Mouse (Mus musculus): ENCODE data around the gene AC134908.4. TPM values are rescaled to one million over a fixed set of nuclear protein-coding genes. Genes with fewer than 3 reads are reported as not detected.
A peak's percentile ranks its signal among the peaks of the same experiment; 100 is the strongest.

Gene AC134908.4
- polyA plus RNA-seq, 1 experiment from 2014 or later: 0.46 TPM

DNA sequence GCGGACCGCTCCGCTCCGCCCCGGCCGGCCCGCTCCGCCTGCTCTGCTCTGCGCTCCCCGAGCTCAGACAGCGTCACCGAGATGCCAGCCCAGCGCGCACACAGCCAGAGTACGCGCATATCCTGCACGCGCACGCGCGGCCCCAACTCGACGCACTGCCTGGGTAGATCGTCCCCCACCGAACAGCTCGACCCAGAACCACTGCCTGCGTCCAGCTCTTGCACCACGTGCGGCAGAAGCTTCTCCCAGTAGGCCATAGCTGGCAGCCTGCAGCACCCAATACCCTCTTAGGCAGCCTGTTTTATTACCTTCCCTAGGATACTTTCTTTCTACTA, 41.6 kb upstream of the AC134908.4 start, which contains the start of gene Rhbdl1:
Gene Rhbdl1, minus strand, starts transcription at position 220 of the 335 bp plus-strand sequence.
- H3K4me1 ChIP-seq (replicated peaks): peaks cover 73% of the 10 kb centered on the region
- no peaks in the 10 kb centered on the region for H3K9me3 ChIP-seq (replicated peaks)
- DNase-seq: no peak
- H3K27ac ChIP-seq: peak within 1 kb of the TSS; percentile 47
- WGBS (ENCODE audit: insufficient replicate concordance): 10% methylated on average over 28 of the region's 29 CpGs
- no peaks in the 10 kb centered on the region for H3K27me3 ChIP-seq
- H3K4me3 ChIP-seq (replicated peaks): peak within 1 kb of the TSS; percentile 43
- peak within 1 kb of the TSS; percentile 61 for H3K9ac ChIP-seq
- peaks cover 62% of the 10 kb centered on the region for H3K36me3 ChIP-seq
- H3K4me2 ChIP-seq: peak within 1 kb of the TSS; percentile 73
- no peak for ATAC-seq (ENCODE audit: low read depth)

DNA sequence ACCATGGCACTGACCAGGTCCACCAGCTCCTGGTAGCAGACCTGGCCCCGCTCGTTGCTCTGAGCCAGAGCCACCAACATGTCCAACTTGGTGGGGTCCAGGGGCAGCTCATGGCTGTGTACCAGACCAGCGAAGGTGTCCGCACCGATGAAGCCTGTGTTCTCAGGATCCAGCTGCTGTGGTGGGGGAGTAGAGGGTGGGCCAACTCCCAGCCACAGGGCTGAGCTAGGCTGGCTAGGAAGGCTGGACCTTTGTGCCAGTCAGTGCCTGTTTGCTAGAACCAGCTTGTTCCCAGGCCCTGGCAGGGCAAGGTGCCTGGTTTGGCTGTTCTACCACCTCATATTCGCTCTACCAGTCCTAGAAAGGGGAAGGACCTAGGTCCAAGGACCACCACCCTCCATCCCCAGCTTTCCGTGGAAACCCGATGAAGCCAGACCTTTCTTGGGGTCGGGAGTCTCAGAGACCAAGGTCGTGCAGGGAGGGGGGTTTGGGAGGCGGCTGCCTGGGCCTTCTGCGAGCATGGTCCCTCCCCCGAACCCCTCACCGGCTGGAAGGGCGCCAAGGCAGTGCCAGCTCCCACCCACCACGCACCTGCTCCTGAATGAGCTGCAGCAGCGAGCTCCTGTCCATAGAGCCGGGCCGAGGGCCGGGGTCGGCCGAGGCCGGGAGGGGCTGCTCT, 41.1 kb upstream of the AC134908.4 start:
- H3K4me3 ChIP-seq (replicated peaks): peak overlapping the region; percentile 43
- H3K9me3 ChIP-seq (replicated peaks): no peaks in the 10 kb centered on the region
- WGBS (ENCODE audit: insufficient replicate concordance): 26% methylated on average over 23 of the region's 23 CpGs
- no peaks in the 10 kb centered on the region for H3K27me3 ChIP-seq
- peaks cover 62% of the 10 kb centered on the region for H3K36me3 ChIP-seq
- H3K9ac ChIP-seq: peak overlapping the region; percentile 61
- H3K4me2 ChIP-seq: peak overlapping the region; percentile 73
- H3K27ac ChIP-seq: no peak overlapping the region; the same call in 1 of the 2 replicates
- DNase-seq: no peak
- H3K4me1 ChIP-seq (replicated peaks): peaks cover 78% of the 10 kb centered on the region
- ATAC-seq (ENCODE audit: low read depth): no peak

DNA sequence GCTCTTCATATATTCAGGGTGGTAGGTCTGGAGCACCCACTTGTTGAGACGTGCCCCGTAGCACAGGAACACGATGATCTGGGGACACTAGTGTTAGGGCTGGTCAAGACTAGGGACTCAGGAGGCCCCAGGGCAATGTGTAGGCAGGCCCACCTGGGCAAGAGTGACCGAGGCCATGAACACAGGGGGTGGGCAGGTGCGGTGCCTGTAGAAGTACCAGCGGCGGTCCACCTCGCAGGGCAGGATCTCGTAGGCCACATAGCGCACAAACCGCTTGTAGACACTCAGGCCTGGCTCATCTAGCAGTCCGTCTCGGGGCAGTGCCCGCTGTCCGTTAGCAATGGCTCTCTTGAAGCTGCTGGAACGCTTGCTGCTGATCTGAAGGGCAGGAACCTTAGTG, 40.4 kb upstream of the AC134908.4 start:
- no peak for DNase-seq
- H3K27me3 ChIP-seq: no peaks in the 10 kb centered on the region
- peaks cover 85% of the 10 kb centered on the region for H3K4me1 ChIP-seq (replicated peaks)
- no peak overlapping the region for H3K27ac ChIP-seq
- H3K4me3 ChIP-seq (replicated peaks): no peak overlapping the region
- H3K4me2 ChIP-seq: peak overlapping the region; percentile 73; the same call in 1 of the 2 replicates
- H3K9me3 ChIP-seq (replicated peaks): no peaks in the 10 kb centered on the region
- no peak overlapping the region for H3K9ac ChIP-seq
- peaks cover 62% of the 10 kb centered on the region for H3K36me3 ChIP-seq
- ATAC-seq (ENCODE audit: low read depth): no peak
- WGBS (ENCODE audit: insufficient replicate concordance): 88% methylated on average over 16 of the region's 16 CpGs

- Histone ChIP-seq H3K9ac (0 out of 2 replicates have a peak overlapping the region, but pooled peaks have one; percentile 92), H3K27ac (no peak overlapping the region), H3K9me3 (replicated peaks) (no peaks in the 10 kb centered on the region), H3K4me1 (replicated peaks) (peaks cover 87% of the 10 kb centered on the region), H3K4me2 (peak overlapping the region; percentile 99), H3K36me3 (peaks cover 62% of the 10 kb centered on the region), H3K4me3 (replicated peaks) (no peak overlapping the region), H3K27me3 (no peaks in the 10 kb centered on the region)
- ATAC-seq (ENCODE audit: low read depth) (no peak), DNase-seq (no peak)
- WGBS (ENCODE audit: insufficient replicate concordance): 74% methylated on average over 7 of the region's 7 CpGs
Measured at GRCm38 (mm10) chr17:25835301-25835700, 39.8 kb upstream of the AC134908.4 start.

DNA sequence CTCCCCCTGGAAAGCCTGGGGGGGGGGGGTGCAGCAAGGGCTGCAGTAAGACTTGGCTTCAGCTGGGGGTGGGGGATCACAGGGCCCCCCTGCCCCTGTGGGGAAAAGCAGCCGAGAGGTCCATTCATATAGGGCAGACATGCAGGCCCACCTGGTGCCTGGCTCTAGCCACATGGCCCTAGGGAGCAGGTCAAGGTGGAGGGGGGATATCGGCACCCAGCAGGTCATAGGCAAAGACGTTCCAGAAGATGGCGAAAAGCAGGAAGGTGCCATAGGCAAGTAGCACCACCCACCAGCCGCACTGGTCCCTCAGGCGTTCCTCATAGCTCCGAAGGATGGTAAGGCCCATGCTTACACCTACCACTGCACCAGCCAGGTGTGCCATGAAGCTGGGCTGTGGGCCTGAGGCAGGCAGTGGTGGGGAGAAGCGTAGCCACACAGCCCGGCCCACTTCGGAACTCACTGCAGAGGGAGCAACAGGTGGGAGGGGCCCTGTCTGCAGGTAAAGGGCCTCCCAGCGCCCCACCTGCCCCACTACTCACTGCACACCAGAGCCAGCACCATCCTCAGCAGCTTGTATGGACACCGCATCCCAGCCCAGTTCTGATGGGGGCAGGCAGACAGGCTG, 39.2 kb upstream of the AC134908.4 start:
- peaks cover 88% of the 10 kb centered on the region for H3K4me1 ChIP-seq (replicated peaks)
- H3K36me3 ChIP-seq: peaks cover 62% of the 10 kb centered on the region

GRCm38 (mm10) chr17:25833961-25834594, 38.6 kb upstream of the AC134908.4 start:
- peak overlapping the region; percentile 93 for H3K27ac ChIP-seq
- H3K4me3 ChIP-seq (replicated peaks): peak overlapping the region; percentile 85
- H3K4me1 ChIP-seq (replicated peaks): peaks cover 88% of the 10 kb centered on the region
- H3K27me3 ChIP-seq: no peaks in the 10 kb centered on the region
- H3K4me2 ChIP-seq: peak overlapping the region; percentile 99
- peak overlapping the region; percentile 92 for H3K9ac ChIP-seq
- ATAC-seq (ENCODE audit: low read depth) (no peak), DNase-seq (no peak)
- H3K9me3 ChIP-seq (replicated peaks): no peaks in the 10 kb centered on the region
- 34% methylated on average over 6 of the region's 6 CpGs for WGBS (ENCODE audit: insufficient replicate concordance)
- peaks cover 58% of the 10 kb centered on the region for H3K36me3 ChIP-seq

More for the DNA sequence above, 39.2 kb upstream of the AC134908.4 start:
- no peaks in the 10 kb centered on the region for H3K27me3 ChIP-seq
- 88% methylated on average over 12 of the region's 12 CpGs for WGBS (ENCODE audit: insufficient replicate concordance)
- ATAC-seq (ENCODE audit: low read depth): no peak
- peak overlapping the region; percentile 93 for H3K27ac ChIP-seq
- peak overlapping the region; percentile 92 for H3K9ac ChIP-seq
- no peak for DNase-seq
- peak overlapping the region; percentile 85 for H3K4me3 ChIP-seq (replicated peaks)
- H3K4me2 ChIP-seq: peak overlapping the region; percentile 99
- H3K9me3 ChIP-seq (replicated peaks): no peaks in the 10 kb centered on the region

DNA sequence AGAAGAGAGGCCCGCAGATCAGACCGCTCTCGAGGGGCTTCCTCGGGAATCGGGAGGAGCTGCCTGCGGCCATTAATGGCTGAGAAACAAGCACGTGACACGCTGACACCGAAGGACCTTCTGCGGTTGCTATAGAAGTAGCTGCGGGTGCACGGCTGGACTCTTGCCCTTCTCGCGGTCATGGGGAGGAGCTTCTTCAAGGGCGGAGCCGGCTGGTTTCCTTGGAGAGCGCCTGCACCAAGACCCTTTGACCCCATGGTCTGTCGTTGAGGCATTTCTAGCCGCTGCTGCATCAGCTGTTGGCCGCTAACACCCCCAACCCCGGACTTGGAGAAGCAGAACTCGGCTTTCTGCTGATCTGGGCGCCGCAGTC, 37.8 kb upstream of the AC134908.4 start, which contains the start of gene Stub1:
Gene Stub1, minus strand, starts transcription at position 114 of the 373 bp plus-strand sequence.
- peak; percentile 76 for DNase-seq
- peak within 1 kb of the TSS; percentile 93 for H3K27ac ChIP-seq
- H3K9ac ChIP-seq: peak within 1 kb of the TSS; percentile 92
- H3K9me3 ChIP-seq (replicated peaks): no peaks in the 10 kb centered on the region
- peak within 1 kb of the TSS; percentile 99 for H3K4me2 ChIP-seq
- no peaks in the 10 kb centered on the region for H3K27me3 ChIP-seq
- H3K36me3 ChIP-seq: peaks cover 53% of the 10 kb centered on the region
- peak within 1 kb of the TSS; percentile 85 for H3K4me3 ChIP-seq (replicated peaks)
- ATAC-seq (ENCODE audit: low read depth): peak; percentile 51
- under 1% methylated on average over 24 of the region's 24 CpGs for WGBS (ENCODE audit: insufficient replicate concordance)
- H3K4me1 ChIP-seq (replicated peaks): peaks cover 88% of the 10 kb centered on the region

- H3K27me3 ChIP-seq: no peaks in the 10 kb centered on the region
- peak overlapping the region; percentile 93 for H3K27ac ChIP-seq
- H3K4me1 ChIP-seq (replicated peaks): peaks cover 85% of the 10 kb centered on the region
- H3K4me2 ChIP-seq: peak overlapping the region; percentile 99
- no peaks in the 10 kb centered on the region for H3K9me3 ChIP-seq (replicated peaks)
- peak; percentile 89 for ATAC-seq (ENCODE audit: low read depth)
- peak overlapping the region; percentile 85 for H3K4me3 ChIP-seq (replicated peaks)
- H3K36me3 ChIP-seq: peaks cover 53% of the 10 kb centered on the region
- under 1% methylated on average over 76 of the region's 77 CpGs for WGBS (ENCODE audit: insufficient replicate concordance)
- peak overlapping the region; percentile 92 for H3K9ac ChIP-seq
- DNase-seq: peak; percentile 99
Measured at GRCm38 (mm10) chr17:25832436-25833290, 37.2 kb upstream of the AC134908.4 start.

DNA sequence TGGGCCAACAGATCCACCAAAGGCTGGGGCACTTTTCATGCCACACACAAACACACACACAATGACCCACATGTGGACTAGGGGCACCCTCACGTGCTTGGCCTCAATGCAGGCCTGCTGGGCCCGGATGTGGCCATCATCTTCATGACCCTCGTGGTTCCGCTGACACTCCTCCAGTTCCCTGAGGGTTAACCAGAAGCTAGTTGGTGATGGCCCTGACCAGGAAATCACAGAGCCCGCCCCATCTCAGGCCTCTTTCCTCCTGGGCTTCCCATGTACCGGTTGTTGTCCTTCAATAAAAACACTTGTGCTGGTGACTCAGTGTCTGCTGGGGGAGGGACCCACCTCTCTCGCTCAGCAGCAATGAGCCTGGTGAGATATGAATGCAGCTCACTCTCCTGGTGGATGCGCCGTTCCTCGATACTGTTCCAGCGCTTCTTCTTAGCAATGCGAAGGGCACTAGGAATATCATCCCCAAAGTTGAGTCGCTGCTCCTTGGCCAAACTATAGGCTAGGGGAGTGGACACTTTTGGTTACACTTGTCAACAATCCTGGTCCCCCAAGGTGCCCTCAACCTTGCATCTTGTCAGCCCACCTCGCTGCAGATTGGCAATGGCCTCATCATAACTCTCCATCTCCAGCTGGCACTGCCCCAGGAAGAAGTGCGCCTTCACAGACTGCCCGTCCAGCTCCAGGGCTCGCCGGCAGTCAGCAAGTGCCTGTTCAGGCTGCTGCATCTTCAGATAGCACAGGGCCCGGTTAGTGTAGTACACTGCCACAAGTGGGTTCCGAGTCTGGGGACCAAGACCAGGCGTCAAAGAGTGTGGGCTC, 36.2 kb upstream of the AC134908.4 start:
- Histone ChIP-seq H3K27me3 (no peaks in the 10 kb centered on the region), H3K4me1 (replicated peaks) (peaks cover 80% of the 10 kb centered on the region), H3K9ac (peak overlapping the region; percentile 89), H3K36me3 (peaks cover 59% of the 10 kb centered on the region), H3K4me3 (replicated peaks) (peak overlapping the region; percentile 85), H3K9me3 (replicated peaks) (no peaks in the 10 kb centered on the region), H3K27ac (peak overlapping the region; percentile 93), H3K4me2 (peak overlapping the region; percentile 99)
- 39% methylated on average over 21 of the region's 21 CpGs for WGBS (ENCODE audit: insufficient replicate concordance)
- no peak for ATAC-seq (ENCODE audit: low read depth)
- DNase-seq: no peak

GRCm38 (mm10) chr17:25830806-25831431, 35.5 kb upstream of the AC134908.4 start:
- H3K4me3 ChIP-seq (replicated peaks): peak overlapping the region; percentile 85
- 81% methylated on average over 14 of the region's 14 CpGs for WGBS (ENCODE audit: insufficient replicate concordance)
- H3K27me3 ChIP-seq: no peaks in the 10 kb centered on the region
- peaks cover 75% of the 10 kb centered on the region for H3K4me1 ChIP-seq (replicated peaks)
- H3K36me3 ChIP-seq: peaks cover 66% of the 10 kb centered on the region
- H3K9ac ChIP-seq: peak overlapping the region; percentile 89
- peak overlapping the region; percentile 99 for H3K4me2 ChIP-seq
- DNase-seq (no peak), ATAC-seq (ENCODE audit: low read depth) (no peak)
- H3K27ac ChIP-seq: peak overlapping the region; percentile 93; the same call in 1 of the 2 replicates
- no peaks in the 10 kb centered on the region for H3K9me3 ChIP-seq (replicated peaks)
